Mouse (Mus musculus) testis, adult 2 months (tissue): Measurements from ENCODE around the gene Slco4a1.

Experiments
- CTCF ChIP-seq: fragments of 200-500 bp; IDR thresholded peaks from 2 replicates; pipeline ENCODE4 v1.5.1; 2012; ENCODE audit warnings: low read depth, mild to moderate bottlenecking, inconsistent platforms, low read length, moderate library complexity; ENCODE audit not compliant: control insufficient read depth, insufficient read depth, insufficient replicate concordance
- POLR2A ChIP-seq: fragments of 200-500 bp; IDR thresholded peaks from 2 replicates; pipeline ENCODE4 v1.6.1; 2012; ENCODE audit warnings: low read depth, mild to moderate bottlenecking, inconsistent platforms, low read length, moderate library complexity; ENCODE audit not compliant: control insufficient read depth

GRCm38 (mm10) chr2:180439791-180440190 is 16.3 kb upstream of the Slco4a1 start:
- TF ChIP-seq CTCF (no peak), POLR2A (no peak)
